Mouse (Mus musculus): ENCODE measurements around the gene Jund. TPM values are rescaled to one million over a fixed set of nuclear protein-coding genes. Genes with fewer than 3 reads are reported as not detected.

Jund gene
- polyA plus RNA-seq, 1 experiment from 2014 or later: 128 TPM

DNA sequence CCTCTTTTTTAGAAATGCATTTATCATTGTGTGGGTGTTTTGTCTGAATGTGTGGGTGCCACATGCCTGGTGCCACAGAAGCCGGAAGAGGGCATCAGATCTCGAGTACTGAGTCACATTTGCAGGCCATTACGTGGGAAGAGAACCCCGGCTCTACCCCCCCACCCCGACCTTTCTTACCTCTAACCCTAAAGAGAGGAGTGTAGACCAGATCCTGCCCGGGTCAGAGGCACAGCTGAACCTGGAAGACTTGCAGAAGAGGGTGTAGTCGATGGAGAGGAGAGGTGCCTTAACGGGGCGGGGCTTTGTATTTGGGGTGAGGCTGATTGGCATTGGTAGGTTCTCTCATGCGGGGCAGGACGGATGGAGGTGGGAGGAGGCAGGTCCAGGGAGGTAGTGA, 46.1 kb downstream of the Jund start:
- H3K36me3 ChIP-seq (replicated peaks; ENCODE audit: control insufficient read depth, insufficient read depth): no peaks in the 10 kb centered on the region
- no peak for DNase-seq (ENCODE audit: low spot score)
- H3K27me3 ChIP-seq (ENCODE audit: control insufficient read depth, insufficient read depth, low read length): peaks cover 67% of the 10 kb centered on the region
- no peak overlapping the region for H3K4me3 ChIP-seq (replicated peaks; ENCODE audit: low read length)
- H3K27ac ChIP-seq: no peak overlapping the region
- no peak overlapping the region for H3K9ac ChIP-seq
- H3K9me3 ChIP-seq (ENCODE audit: control insufficient read depth, low read length): no peaks in the 10 kb centered on the region
- WGBS: 54% methylated on average over 11 of the region's 11 CpGs
- no peak for ATAC-seq (ENCODE audit: low FRiP score)
- H3K4me2 ChIP-seq (replicated peaks): no peak overlapping the region
- peaks cover 12% of the 10 kb centered on the region for H3K4me1 ChIP-seq (replicated peaks; ENCODE audit: control insufficient read depth, insufficient read depth, low read length)

DNA sequence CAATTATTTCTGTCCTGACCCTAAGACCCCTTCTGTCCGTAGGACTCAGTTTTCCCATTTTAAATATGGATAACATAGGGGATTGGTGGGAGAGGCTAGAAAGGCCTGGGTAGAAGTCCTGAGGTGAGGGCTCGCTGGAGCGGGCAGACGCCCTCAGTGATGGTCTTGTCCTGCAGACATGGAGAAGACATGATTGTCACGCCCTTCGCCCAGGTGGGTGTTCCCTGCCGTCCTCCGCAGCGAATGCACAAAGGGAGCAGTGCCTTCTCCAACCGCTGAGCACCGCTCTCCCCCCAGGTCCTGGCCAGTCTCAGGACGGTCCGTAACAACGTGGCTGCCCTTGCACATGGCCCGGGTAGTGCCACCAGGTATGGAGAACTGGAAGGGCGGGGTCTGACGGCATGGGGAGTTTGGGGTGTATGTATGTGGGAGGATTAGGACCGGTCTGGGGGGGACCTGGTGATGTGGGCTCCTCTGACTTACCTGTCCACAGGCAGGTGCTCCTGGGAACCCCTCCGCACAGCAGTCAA, 47.0 kb downstream of the Jund start:
- peaks cover 67% of the 10 kb centered on the region for H3K27me3 ChIP-seq (ENCODE audit: control insufficient read depth, insufficient read depth, low read length)

GRCm38 (mm10) chr8:70746676-70747075, 47.9 kb downstream of the Jund start:
- H3K4me3 ChIP-seq (replicated peaks; ENCODE audit: low read length): no peak overlapping the region
- no peaks in the 10 kb centered on the region for H3K36me3 ChIP-seq (replicated peaks; ENCODE audit: control insufficient read depth, insufficient read depth)
- H3K9me3 ChIP-seq (ENCODE audit: control insufficient read depth, low read length): no peaks in the 10 kb centered on the region
- H3K27ac ChIP-seq: no peak overlapping the region
- peaks cover 59% of the 10 kb centered on the region for H3K27me3 ChIP-seq (ENCODE audit: control insufficient read depth, insufficient read depth, low read length)
- 81% methylated on average over 9 of the region's 9 CpGs for whole genome bisulfite sequencing
- H3K4me1 ChIP-seq (replicated peaks; ENCODE audit: control insufficient read depth, insufficient read depth, low read length): peaks cover 12% of the 10 kb centered on the region
- no peak for DNase-seq (ENCODE audit: low spot score)
- no peak overlapping the region for H3K4me2 ChIP-seq (replicated peaks)
- H3K9ac ChIP-seq: no peak overlapping the region
- no peak for ATAC-seq (ENCODE audit: low FRiP score)

More for the DNA sequence above, 47.0 kb downstream of the Jund start:
- no peak overlapping the region for H3K4me3 ChIP-seq (replicated peaks; ENCODE audit: low read length)
- ATAC-seq (ENCODE audit: low FRiP score) (no peak), DNase-seq (ENCODE audit: low spot score) (no peak)
- WGBS: 61% methylated on average over 19 of the region's 19 CpGs
- no peaks in the 10 kb centered on the region for H3K36me3 ChIP-seq (replicated peaks; ENCODE audit: control insufficient read depth, insufficient read depth)
- H3K9ac ChIP-seq: no peak overlapping the region
- H3K27ac ChIP-seq: no peak overlapping the region
- peaks cover 12% of the 10 kb centered on the region for H3K4me1 ChIP-seq (replicated peaks; ENCODE audit: control insufficient read depth, insufficient read depth, low read length)
- no peak overlapping the region for H3K4me2 ChIP-seq (replicated peaks)
- no peaks in the 10 kb centered on the region for H3K9me3 ChIP-seq (ENCODE audit: control insufficient read depth, low read length)

DNA sequence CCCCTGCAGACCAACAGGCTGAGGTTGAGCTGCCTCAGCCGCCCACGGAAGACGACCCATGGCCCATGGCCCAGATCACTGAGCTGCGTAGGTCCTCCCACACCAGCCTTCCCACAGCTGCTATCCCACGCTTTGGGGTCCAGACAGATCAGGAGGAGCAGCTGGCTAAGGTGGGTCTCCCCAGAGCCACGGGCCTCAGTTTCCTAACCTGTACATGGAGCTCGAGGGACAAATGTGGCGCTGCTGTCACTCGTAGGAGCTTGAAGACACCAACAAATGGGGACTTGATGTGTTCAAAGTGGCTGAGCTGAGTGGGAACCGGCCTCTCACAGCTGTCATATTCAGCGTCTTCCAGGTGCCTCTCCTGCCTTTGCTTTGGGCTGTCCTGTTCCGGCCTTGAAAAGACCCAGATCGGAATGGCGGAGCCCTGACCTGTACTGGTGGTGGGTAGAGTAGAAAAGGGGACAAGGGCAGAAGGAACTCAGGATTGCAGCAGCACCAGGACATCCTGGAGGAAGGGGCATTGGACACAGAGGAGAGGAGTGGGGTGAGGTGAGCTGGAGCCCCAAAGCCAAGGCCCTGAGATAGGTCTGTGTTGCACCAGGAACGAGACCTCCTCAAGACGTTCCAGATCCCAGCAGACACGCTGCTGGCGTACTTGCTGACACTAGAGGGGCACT, 48.6 kb downstream of the Jund start:
- Histone ChIP-seq H3K4me2 (replicated peaks) (no peak overlapping the region), H3K36me3 (replicated peaks; ENCODE audit: control insufficient read depth, insufficient read depth) (no peaks in the 10 kb centered on the region), H3K4me1 (replicated peaks; ENCODE audit: control insufficient read depth, insufficient read depth, low read length) (peaks cover 12% of the 10 kb centered on the region), H3K4me3 (replicated peaks; ENCODE audit: low read length) (no peak overlapping the region), H3K27me3 (ENCODE audit: control insufficient read depth, insufficient read depth, low read length) (peaks cover 53% of the 10 kb centered on the region), H3K9me3 (ENCODE audit: control insufficient read depth, low read length) (no peaks in the 10 kb centered on the region), H3K9ac (no peak overlapping the region), H3K27ac (no peak overlapping the region)
- WGBS: 87% methylated on average over 18 of the region's 18 CpGs
- DNase-seq (ENCODE audit: low spot score) (no peak), ATAC-seq (ENCODE audit: low FRiP score) (no peak)

DNA sequence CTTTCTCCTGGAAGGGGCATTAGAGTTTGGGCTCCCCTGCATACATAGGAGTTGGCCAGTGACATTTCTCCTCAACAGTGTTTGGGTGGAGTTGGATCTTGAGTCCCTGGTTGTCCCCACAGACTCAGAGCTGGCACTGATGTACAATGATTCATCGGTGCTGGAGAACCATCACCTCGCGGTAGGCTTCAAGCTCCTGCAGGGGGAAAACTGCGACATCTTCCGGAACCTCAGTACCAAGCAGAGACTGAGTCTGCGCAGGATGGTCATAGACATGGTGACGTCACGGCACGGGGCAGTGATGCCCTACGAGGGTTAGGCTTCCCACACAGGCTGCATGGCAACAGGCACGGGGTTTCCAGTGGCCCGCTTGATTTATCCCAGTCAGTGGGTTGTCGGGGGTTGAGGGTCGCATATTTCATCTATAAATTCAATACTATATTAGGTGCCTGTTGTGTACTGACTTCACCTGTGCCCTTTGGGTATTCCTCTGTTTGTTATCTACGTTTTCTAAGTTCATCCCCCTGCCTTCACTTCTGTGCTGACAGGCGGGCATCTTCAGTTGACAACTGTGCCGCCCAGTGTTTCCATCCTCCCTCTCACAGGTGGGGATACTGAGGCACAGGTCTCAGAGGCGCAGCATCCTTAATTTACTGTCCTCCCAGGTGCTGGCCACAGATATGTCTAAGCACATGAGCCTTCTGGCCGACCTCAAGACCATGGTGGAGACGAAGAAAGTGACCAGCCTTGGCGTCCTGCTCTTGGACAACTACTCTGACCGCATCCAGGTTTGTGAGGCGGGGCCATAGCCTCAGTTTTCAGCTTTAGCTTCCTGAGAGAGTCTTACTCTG, 49.7 kb downstream of the Jund start:
- Histone ChIP-seq H3K4me3 (replicated peaks; ENCODE audit: low read length) (no peak overlapping the region), H3K4me2 (replicated peaks) (no peak overlapping the region), H3K9me3 (ENCODE audit: control insufficient read depth, low read length) (no peaks in the 10 kb centered on the region), H3K27me3 (ENCODE audit: control insufficient read depth, insufficient read depth, low read length) (peaks cover 42% of the 10 kb centered on the region), H3K36me3 (replicated peaks; ENCODE audit: control insufficient read depth, insufficient read depth) (no peaks in the 10 kb centered on the region), H3K27ac (no peak overlapping the region), H3K4me1 (replicated peaks; ENCODE audit: control insufficient read depth, insufficient read depth, low read length) (peaks cover 9% of the 10 kb centered on the region), H3K9ac (no peak overlapping the region)
- ATAC-seq (ENCODE audit: low FRiP score) (no peak), DNase-seq (ENCODE audit: low spot score) (no peak)
- WGBS: 85% methylated on average over 23 of the region's 23 CpGs

DNA sequence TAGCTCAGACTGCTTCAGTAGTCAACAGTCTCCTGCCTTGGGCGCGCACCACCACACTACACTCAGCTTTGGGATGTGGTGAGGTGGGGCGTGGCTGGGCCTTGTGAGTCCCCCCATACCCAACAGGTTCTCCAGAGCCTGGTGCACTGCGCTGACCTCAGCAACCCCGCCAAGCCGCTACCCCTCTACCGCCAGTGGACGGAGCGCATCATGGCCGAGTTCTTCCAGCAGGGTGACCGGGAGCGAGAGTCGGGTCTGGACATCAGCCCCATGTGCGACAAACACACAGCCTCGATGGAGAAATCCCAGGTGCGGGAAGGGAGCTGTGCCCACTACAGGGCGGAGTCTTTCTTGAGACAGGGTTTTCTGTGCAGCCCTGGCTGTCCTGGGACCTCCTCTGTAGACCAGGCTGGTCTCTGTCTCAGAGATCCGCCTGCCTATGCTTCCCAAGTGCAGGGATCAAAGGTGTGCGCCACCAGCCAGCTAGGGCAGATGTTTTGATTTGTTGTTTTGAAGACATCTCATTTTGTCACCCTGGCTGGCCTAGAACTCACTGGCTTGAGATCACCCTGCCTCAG, 50.4 kb downstream of the Jund start:
- H3K27me3 ChIP-seq (ENCODE audit: control insufficient read depth, insufficient read depth, low read length): peaks cover 35% of the 10 kb centered on the region
- no peak for ATAC-seq (ENCODE audit: low FRiP score)

More for the DNA sequence above, 50.4 kb downstream of the Jund start:
- peaks cover 2% of the 10 kb centered on the region; the same call in 1 of the 2 replicates for H3K4me1 ChIP-seq (replicated peaks; ENCODE audit: control insufficient read depth, insufficient read depth, low read length)
- H3K4me2 ChIP-seq (replicated peaks): no peak overlapping the region
- DNase-seq (ENCODE audit: low spot score): no peak
- 81% methylated on average over 19 of the region's 19 CpGs for WGBS
- H3K36me3 ChIP-seq (replicated peaks; ENCODE audit: control insufficient read depth, insufficient read depth): no peaks in the 10 kb centered on the region
- no peaks in the 10 kb centered on the region for H3K9me3 ChIP-seq (ENCODE audit: control insufficient read depth, low read length)
- no peak overlapping the region for H3K4me3 ChIP-seq (replicated peaks; ENCODE audit: low read length)
- no peak overlapping the region for H3K9ac ChIP-seq
- no peak overlapping the region for H3K27ac ChIP-seq

Other genes with a start within 250 kb of the Jund start
- gene Klhl26, start 222.0 kb upstream of the Jund start, polyA plus RNA-seq (2014; fragmentation: Nextera tagmentation; extraction: Ambion mirVana): 28.5 and 30.0 TPM in 2 replicates
- gene Tmem59l, start 211.6 kb upstream of the Jund start, polyA plus RNA-seq (2014; fragmentation: Nextera tagmentation; extraction: Ambion mirVana): 143 and 149 TPM in 2 replicates
- 6.3 and 6.9 TPM in 2 replicates for gene Crlf1, start 205.8 kb upstream of the Jund start, polyA plus RNA-seq (2014; fragmentation: Nextera tagmentation; extraction: Ambion mirVana)
- 161 and 166 TPM in 2 replicates for gene Rex1bd, start 192.2 kb upstream of the Jund start, polyA plus RNA-seq (2014; fragmentation: Nextera tagmentation; extraction: Ambion mirVana)
- 622 and 778 TPM in 2 replicates for gene Uba52, start 188.1 kb upstream of the Jund start, polyA plus RNA-seq (2014; fragmentation: Nextera tagmentation; extraction: Ambion mirVana)
- gene Fkbp8, start 171.2 kb upstream of the Jund start, polyA plus RNA-seq (2014; fragmentation: Nextera tagmentation; extraction: Ambion mirVana): 328 and 332 TPM in 2 replicates
- 45.4 and 46.5 TPM in 2 replicates for gene Kxd1, start 171.0 kb upstream of the Jund start, polyA plus RNA-seq (2014; fragmentation: Nextera tagmentation; extraction: Ambion mirVana)
- 14.8 and 15.1 TPM in 2 replicates for gene Ell, start 159.5 kb upstream of the Jund start, polyA plus RNA-seq (2014; fragmentation: Nextera tagmentation; extraction: Ambion mirVana)
- 86.8 and 96.6 TPM in 2 replicates for gene Isyna1, start 104.6 kb upstream of the Jund start, polyA plus RNA-seq (2014; fragmentation: Nextera tagmentation; extraction: Ambion mirVana)
- gene Ssbp4, start 90.1 kb upstream of the Jund start, polyA plus RNA-seq (2014; fragmentation: Nextera tagmentation; extraction: Ambion mirVana): 165 and 173 TPM in 2 replicates
- 0.98 and 1.6 TPM in 2 replicates for gene Lrrc25, start 82.8 kb upstream of the Jund start, polyA plus RNA-seq (2014; fragmentation: Nextera tagmentation; extraction: Ambion mirVana)
- 0.14 and 0.28 TPM in 2 replicates for gene Gdf15, start 66.5 kb upstream of the Jund start, polyA plus RNA-seq (2014; fragmentation: Nextera tagmentation; extraction: Ambion mirVana)
- gene Pgpep1, start 38.6 kb upstream of the Jund start, polyA plus RNA-seq (2014; fragmentation: Nextera tagmentation; extraction: Ambion mirVana): 74.0 and 89.3 TPM in 2 replicates
- 180 and 197 TPM in 2 replicates for gene Lsm4, start 25.7 kb upstream of the Jund start, polyA plus RNA-seq (2014; fragmentation: Nextera tagmentation; extraction: Ambion mirVana)
- 0.07 and 0.15 TPM in 2 replicates for gene Iqcn, start 4.5 kb downstream of the Jund start, polyA plus RNA-seq (2014; fragmentation: Nextera tagmentation; extraction: Ambion mirVana)
- gene Gm3336, start 19.6 kb downstream of the Jund start, polyA plus RNA-seq (2014; fragmentation: Nextera tagmentation; extraction: Ambion mirVana): not detected in 2 replicates
- gene Pde4c, start 24.8 kb downstream of the Jund start, polyA plus RNA-seq (2014; fragmentation: Nextera tagmentation; extraction: Ambion mirVana): 0.21 and 0.32 TPM in 2 replicates
- gene Rab3a, start 55.7 kb downstream of the Jund start, polyA plus RNA-seq (2014; fragmentation: Nextera tagmentation; extraction: Ambion mirVana): 519 and 565 TPM in 2 replicates
- 34.4 and 43.5 TPM in 2 replicates for gene Mpv17l2, start 62.0 kb downstream of the Jund start, polyA plus RNA-seq (2014; fragmentation: Nextera tagmentation; extraction: Ambion mirVana)
- gene Pik3r2, start 77.8 kb downstream of the Jund start, polyA plus RNA-seq (2014; fragmentation: Nextera tagmentation; extraction: Ambion mirVana): 83.0 and 84.6 TPM in 2 replicates
- 23.3 and 26.6 TPM in 2 replicates for gene Mast3, start 106.1 kb downstream of the Jund start, polyA plus RNA-seq (2014; fragmentation: Nextera tagmentation; extraction: Ambion mirVana)
- 0.09 TPM in 1 of 2 replicates, not detected in the other for gene Il12rb1, start 109.5 kb downstream of the Jund start, polyA plus RNA-seq (2014; fragmentation: Nextera tagmentation; extraction: Ambion mirVana)
- gene Arrdc2, start 140.8 kb downstream of the Jund start, polyA plus RNA-seq (2014; fragmentation: Nextera tagmentation; extraction: Ambion mirVana): 7.2 and 8.7 TPM in 2 replicates
- gene Kcnn1, start 164.3 kb downstream of the Jund start, polyA plus RNA-seq (2014; fragmentation: Nextera tagmentation; extraction: Ambion mirVana): 10.0 and 14.3 TPM in 2 replicates
- gene Ccdc124, start 175.0 kb downstream of the Jund start, polyA plus RNA-seq (2014; fragmentation: Nextera tagmentation; extraction: Ambion mirVana): 155 and 158 TPM in 2 replicates
- 1.5 and 1.8 TPM in 2 replicates for gene Slc5a5, start 193.8 kb downstream of the Jund start, polyA plus RNA-seq (2014; fragmentation: Nextera tagmentation; extraction: Ambion mirVana)
- 2,214 and 2,704 TPM in 2 replicates for gene Rpl18a, start 198.5 kb downstream of the Jund start, polyA plus RNA-seq (2014; fragmentation: Nextera tagmentation; extraction: Ambion mirVana)
- 49.6 and 51.4 TPM in 2 replicates for gene Map1s, start 207.0 kb downstream of the Jund start, polyA plus RNA-seq (2014; fragmentation: Nextera tagmentation; extraction: Ambion mirVana)